18 mouse cellular contexts compared by ENCODE assay signal in genomic region chr6:143130411-143130810, GRCm38 (mm10).
"Had no signal": no experiment of that assay in that cellular context is flagged by ENCODE, and none has a peak within 500 bp of the region (broad histone marks: within the 10 kb centered on the region; RNA-seq: fewer than 3 reads in every experiment).

No protein-coding gene starts in this region.

- H3K9me3 ChIP-seq: limb, embryonic 10.5 days; liver, embryonic 12.5 days; liver, embryonic 15.5 days; lung, embryonic 15.5 days had no signal

- H3K27me3 ChIP-seq: limb, embryonic 13.5 days; liver, embryonic 12.5 days; liver, embryonic 15.5 days; lung, embryonic 15.5 days had no signal

- DNase-seq: kidney, adult 18-20 months; kidney, adult 9 months; kidney, postnatal 14 days; liver; lung, adult 18-20 months; lung, postnatal 10 days; midbrain, embryonic 14.5 days; right cerebral cortex, adult 18-20 months; right cerebral cortex, postnatal 14 days; right cerebral cortex, postnatal 4 days; thymus, adult 2 months; thymus, postnatal 4 days had no signal

- H3K9ac ChIP-seq: limb, embryonic 13.5 days; liver, embryonic 12.5 days; liver, embryonic 15.5 days; lung, embryonic 15.5 days had no signal

- ATAC-seq: liver, embryonic 12.5 days had no signal

- H3K4me1 ChIP-seq: limb, embryonic 10.5 days; limb, embryonic 13.5 days; liver, embryonic 15.5 days; lung, embryonic 15.5 days had no signal

- H3K27ac ChIP-seq: limb, embryonic 10.5 days; limb, embryonic 13.5 days; liver, embryonic 12.5 days; liver, embryonic 15.5 days; lung, embryonic 15.5 days; macrophage had no signal

- H3K4me3 ChIP-seq: limb, embryonic 10.5 days; limb, embryonic 13.5 days; liver, embryonic 12.5 days; liver, embryonic 15.5 days; lung, embryonic 15.5 days had no signal

- H3K36me3 ChIP-seq: limb, embryonic 10.5 days; limb, embryonic 13.5 days; liver, embryonic 12.5 days; liver, embryonic 15.5 days; lung, embryonic 15.5 days had no signal
